Mouse (Mus musculus) liver, embryonic 12.5 days (tissue): ENCODE measurements around the gene 2610528A11Rik. TPM values are rescaled to one million over a fixed set of nuclear protein-coding genes. Genes with fewer than 3 reads are reported as not detected.

Experiments
- ATAC-seq: fragments of 200-750 bp; cut with Nextera tagmentation; 2 replicates; pipeline ENCODE4 v1.8.0; 2017; ENCODE audit warnings: moderate number of reproducible peaks, mild to moderate bottlenecking, moderate library complexity
- H3K27ac ChIP-seq: fragments of 300-500 bp; sonication (generic); 2 replicates; pipeline ENCODE4 v1.5.1; 2016; ENCODE audit warnings: mild to moderate bottlenecking
- H3K27me3 ChIP-seq: fragments of 300-500 bp; sonication (generic); replicated peaks from 2 replicates; pipeline ENCODE4 v1.6.1; 2016; ENCODE audit warnings: mild to moderate bottlenecking, moderate library complexity
- H3K36me3 ChIP-seq: fragments of 300-500 bp; sonication (generic); 2 replicates; pipeline ENCODE4 v1.6.1; 2016; ENCODE audit warnings: mild to moderate bottlenecking, moderate library complexity
- H3K4me1 ChIP-seq: fragments of 300-500 bp; sonication (generic); 2 replicates; pipeline ENCODE4 v1.6.1; 2016
- H3K4me2 ChIP-seq: fragments of 300-500 bp; sonication (generic); 2 replicates; pipeline ENCODE4 v1.6.1; 2016; ENCODE audit warnings: mild to moderate bottlenecking, moderate library complexity
- H3K4me3 ChIP-seq: fragments of 300-500 bp; sonication (generic); 2 replicates; pipeline ENCODE4 v1.5.1; 2016; ENCODE audit warnings: mild to moderate bottlenecking, moderate library complexity
- H3K9ac ChIP-seq: fragments of 300-500 bp; sonication (generic); 2 replicates; pipeline ENCODE4 v1.6.1; 2016; ENCODE audit warnings: mild to moderate bottlenecking, moderate library complexity
- H3K9me3 ChIP-seq: fragments of 300-500 bp; sonication (generic); replicated peaks from 2 replicates; pipeline ENCODE4 v1.6.1; 2016; ENCODE audit warnings: mild to moderate bottlenecking, moderate library complexity
- WGBS: fragments of 180-500 bp; shearing (Covaris S2); methylation state at CpG from one replicate; pipeline ENCODE4 v1.1.7; 2016; ENCODE audit not compliant: insufficient replicate concordance; 5-methylcytosine and 5-hydroxymethylcytosine counted together
- polyA plus RNA-seq: library from polyadenylated mRNA; unstranded; fragments of >200 nt; fragmentation: Nextera tagmentation; extraction: Ambion mirVana; gene quantifications from 2 replicates; pipeline ENCODE4 v1.2.1, GENCODE M21; 2016

The 2610528A11Rik gene
- polyA plus RNA-seq, 1 experiment from 2014 or later, result not detected

DNA sequence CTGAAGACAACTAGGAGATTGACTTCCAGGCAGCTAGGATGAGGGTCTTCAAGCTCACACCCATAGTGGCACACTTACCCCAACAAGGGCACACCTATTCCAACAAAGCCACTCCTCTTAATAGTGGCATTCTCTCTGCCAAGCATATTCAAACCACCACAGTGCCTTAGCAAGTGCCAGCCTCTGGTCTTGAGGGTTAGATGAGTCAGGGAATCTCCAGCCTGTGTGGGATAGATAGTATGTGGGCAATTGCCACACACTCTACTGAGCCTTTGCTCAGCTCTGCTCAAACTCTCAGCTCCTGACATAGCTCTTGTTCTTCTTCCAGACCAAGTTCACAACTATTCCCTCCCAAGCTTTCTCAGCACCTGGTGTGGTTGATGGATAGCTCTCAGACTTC is 2.5 kb downstream of the 2610528A11Rik start:
- no peak overlapping the region for H3K27ac ChIP-seq
- no peaks in the 10 kb centered on the region for H3K27me3 ChIP-seq
- H3K9me3 ChIP-seq, result no peaks in the 10 kb centered on the region
- no peaks in the 10 kb centered on the region for H3K4me1 ChIP-seq
- H3K36me3 ChIP-seq, result no peaks in the 10 kb centered on the region
- no peak for ATAC-seq
- no peak overlapping the region for H3K4me3 ChIP-seq
- no peak overlapping the region for H3K4me2 ChIP-seq
- H3K9ac ChIP-seq, result no peak overlapping the region

DNA sequence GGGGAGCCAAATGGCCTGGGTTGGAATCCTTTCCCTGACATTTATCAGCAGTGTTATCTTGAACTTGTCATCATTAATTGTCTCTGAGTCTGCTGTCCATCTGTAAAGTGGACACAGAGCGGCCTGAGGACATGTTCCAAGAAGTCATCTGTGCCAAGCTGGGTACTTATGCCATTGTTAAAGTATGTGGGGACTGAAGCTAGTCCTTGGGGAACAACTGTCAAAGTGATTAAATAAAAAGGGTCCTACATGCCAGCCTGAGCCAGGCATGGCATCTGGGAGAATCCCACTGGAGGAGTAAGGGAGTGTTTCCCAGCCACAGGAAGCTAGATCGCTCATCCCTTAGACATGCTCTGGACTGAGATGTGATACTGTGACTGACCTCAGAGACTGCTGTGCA is 3.4 kb downstream of the 2610528A11Rik start:
- Histone ChIP-seq H3K4me1 (no peaks in the 10 kb centered on the region), H3K27ac (no peak overlapping the region), H3K9me3 (no peaks in the 10 kb centered on the region), H3K4me3 (no peak overlapping the region), H3K27me3 (no peaks in the 10 kb centered on the region), H3K36me3 (no peaks in the 10 kb centered on the region), H3K9ac (no peak overlapping the region), H3K4me2 (no peak overlapping the region)
- WGBS, result 69% methylated on average over 2 of the region's 2 CpGs
- no peak for ATAC-seq

DNA sequence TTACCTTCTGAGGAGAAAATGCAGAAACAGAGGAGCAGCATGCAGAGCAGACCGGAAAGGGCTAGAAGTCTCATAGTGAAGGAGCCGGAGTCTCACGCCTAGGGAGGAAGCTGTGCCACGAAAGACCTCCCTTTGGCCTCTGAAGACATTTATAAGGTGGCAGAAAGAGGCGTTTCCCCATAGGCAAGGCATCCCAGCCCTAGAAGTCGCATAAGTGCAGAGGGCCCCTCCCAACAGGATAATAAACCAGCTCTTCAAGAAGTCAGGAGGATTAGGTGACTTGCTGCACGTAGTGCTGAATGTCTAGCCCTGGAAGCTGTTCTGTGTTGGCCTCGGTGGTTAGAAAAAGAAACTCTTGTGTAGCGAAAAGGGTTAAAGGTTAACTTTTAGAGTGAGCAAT is 3.8 kb downstream of the 2610528A11Rik start:
- Histone ChIP-seq H3K4me2 (no peak overlapping the region), H3K4me3 (no peak overlapping the region), H3K9ac (no peak overlapping the region), H3K27ac (no peak overlapping the region), H3K36me3 (no peaks in the 10 kb centered on the region), H3K27me3 (no peaks in the 10 kb centered on the region), H3K4me1 (no peaks in the 10 kb centered on the region), H3K9me3 (no peaks in the 10 kb centered on the region)
- no peak for ATAC-seq
- WGBS, result 47% methylated on average over 9 of the region's 9 CpGs

DNA sequence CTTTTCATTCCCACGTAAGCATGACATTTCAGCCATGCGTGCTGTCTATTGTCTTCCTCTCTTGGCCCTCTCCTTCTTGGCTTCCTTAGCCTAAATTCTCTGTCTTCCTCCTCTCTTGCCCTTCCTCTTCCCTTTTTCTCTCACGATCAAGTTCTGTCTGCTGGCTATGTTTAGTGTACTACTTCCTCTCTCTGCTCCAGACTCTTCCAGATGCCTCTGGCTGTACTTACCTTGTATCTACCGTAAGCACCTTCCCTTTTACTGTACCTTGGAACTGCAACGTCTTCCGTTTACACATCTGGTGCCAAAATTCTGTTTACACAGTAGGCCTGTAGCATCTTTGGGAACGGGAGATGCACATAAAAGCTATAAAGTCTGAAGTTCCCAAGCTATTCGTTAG is 4.4 kb downstream of the 2610528A11Rik start:
- no peaks in the 10 kb centered on the region for H3K36me3 ChIP-seq
- 45% methylated on average over 8 of the region's 8 CpGs for WGBS
- H3K27me3 ChIP-seq, result no peaks in the 10 kb centered on the region
- ATAC-seq, result no peak
- H3K9ac ChIP-seq, result no peak overlapping the region
- H3K27ac ChIP-seq, result no peak overlapping the region
- H3K4me3 ChIP-seq, result no peak overlapping the region
- H3K4me2 ChIP-seq, result no peak overlapping the region
- no peaks in the 10 kb centered on the region for H3K4me1 ChIP-seq
- H3K9me3 ChIP-seq, result no peaks in the 10 kb centered on the region

DNA sequence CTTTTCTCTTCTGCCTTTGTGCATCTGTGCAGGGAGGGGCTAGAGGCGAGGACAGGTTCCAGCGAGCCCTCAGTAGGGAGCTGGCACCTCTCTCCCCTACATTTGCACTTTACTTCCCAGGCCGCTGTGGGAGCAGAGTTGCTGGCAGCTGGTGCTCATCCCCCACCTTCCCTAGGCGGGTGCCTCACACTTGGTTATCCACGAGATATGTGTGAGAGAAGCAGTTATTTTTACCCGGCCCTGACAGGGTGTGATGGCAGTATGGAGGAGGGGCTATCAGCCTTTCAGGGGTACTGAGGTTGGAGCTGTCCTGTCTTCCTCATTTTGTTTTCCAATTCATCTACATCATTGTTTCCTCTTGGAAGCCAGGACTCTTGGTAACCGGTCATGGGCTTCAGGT is 8.0 kb downstream of the 2610528A11Rik start:
- no peaks in the 10 kb centered on the region for H3K36me3 ChIP-seq
- no peak overlapping the region for H3K9ac ChIP-seq
- H3K9me3 ChIP-seq, result no peaks in the 10 kb centered on the region
- no peak overlapping the region for H3K4me2 ChIP-seq
- no peaks in the 10 kb centered on the region for H3K4me1 ChIP-seq
- WGBS, result 15% methylated on average over 7 of the region's 7 CpGs
- H3K4me3 ChIP-seq, result no peak overlapping the region
- no peak overlapping the region for H3K27ac ChIP-seq
- ATAC-seq, result no peak; the same call in 1 of the 2 replicates
- H3K27me3 ChIP-seq, result peaks cover 5% of the 10 kb centered on the region; the same call in 1 of the 2 replicates

DNA sequence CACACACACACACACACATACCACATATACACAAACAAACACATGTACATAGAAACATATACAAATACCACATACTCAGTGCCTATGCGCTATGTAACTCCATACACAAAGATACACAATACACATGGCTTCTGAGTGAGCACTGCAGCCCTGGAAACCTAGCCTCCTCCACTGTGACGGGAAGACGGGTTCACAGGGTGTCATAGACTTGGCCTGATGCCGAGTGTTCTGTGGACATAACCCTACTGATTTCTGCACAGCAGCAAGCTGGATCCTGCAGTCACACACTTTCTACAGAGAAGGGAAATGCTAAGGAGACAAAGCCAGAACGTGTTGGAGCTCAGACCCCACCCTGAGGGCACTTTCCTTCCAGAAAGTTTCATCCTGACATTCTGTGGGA is 9.1 kb downstream of the 2610528A11Rik start:
- no peak for ATAC-seq
- Histone ChIP-seq H3K27ac (no peak overlapping the region), H3K9ac (no peak overlapping the region), H3K4me2 (no peak overlapping the region), H3K9me3 (no peaks in the 10 kb centered on the region), H3K27me3 (peaks cover 9% of the 10 kb centered on the region; the same call in 1 of the 2 replicates), H3K4me1 (no peaks in the 10 kb centered on the region), H3K4me3 (no peak overlapping the region), H3K36me3 (no peaks in the 10 kb centered on the region)
- WGBS, result 51% methylated on average over 5 of the region's 5 CpGs

DNA sequence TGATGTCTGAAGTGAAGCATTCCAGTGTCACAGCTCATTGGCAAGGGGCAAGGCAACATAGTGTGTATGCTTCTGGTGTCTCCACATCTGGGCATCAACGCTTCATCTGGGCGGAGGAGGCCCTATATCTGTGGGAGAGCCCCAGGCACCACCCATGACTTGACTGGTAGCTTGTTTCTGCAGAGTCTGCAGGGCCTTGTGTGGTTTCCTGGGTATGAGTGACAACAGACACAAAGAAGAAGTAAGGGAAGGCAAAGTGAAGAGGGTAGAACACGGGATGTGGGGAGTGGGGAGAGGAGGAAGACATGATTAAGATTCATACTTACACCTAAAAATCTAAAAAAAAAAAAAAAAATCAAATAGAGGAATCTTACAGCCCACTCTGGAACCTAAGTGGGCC is 11.3 kb downstream of the 2610528A11Rik start:
- no peak overlapping the region for H3K4me3 ChIP-seq

DNA sequence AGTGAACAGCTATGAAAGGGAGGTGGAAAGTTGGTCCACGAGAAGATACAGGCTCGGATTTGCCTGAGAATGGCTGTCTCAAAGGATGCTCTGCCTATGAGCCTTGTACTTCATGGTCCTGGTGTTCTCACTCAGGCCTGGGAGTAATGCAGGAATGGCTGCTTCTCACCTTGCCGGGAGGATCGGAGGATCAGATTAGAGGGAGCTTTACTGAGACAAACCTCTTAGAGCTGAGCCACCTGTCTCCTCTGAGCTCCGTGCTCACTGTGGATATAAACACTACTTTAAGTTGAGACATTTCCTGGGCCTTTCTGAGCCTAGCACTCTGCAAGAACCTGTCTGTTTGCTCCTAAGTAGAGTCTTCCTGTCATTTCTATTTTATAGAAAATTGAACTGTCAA is 12.3 kb downstream of the 2610528A11Rik start:
- no peaks in the 10 kb centered on the region for H3K36me3 ChIP-seq
- H3K4me1 ChIP-seq, result no peaks in the 10 kb centered on the region
- no peak overlapping the region for H3K27ac ChIP-seq
- no peak overlapping the region for H3K9ac ChIP-seq
- no peaks in the 10 kb centered on the region for H3K9me3 ChIP-seq
- ATAC-seq, result no peak
- no peak overlapping the region for H3K4me3 ChIP-seq
- peaks cover 42% of the 10 kb centered on the region for H3K27me3 ChIP-seq
- WGBS, result 52% methylated on average over 5 of the region's 5 CpGs
- no peak overlapping the region for H3K4me2 ChIP-seq

More for the DNA sequence above, 11.3 kb downstream of the 2610528A11Rik start:
- no peak for ATAC-seq
- H3K4me2 ChIP-seq, result no peak overlapping the region
- no peak overlapping the region for H3K9ac ChIP-seq
- 35% methylated on average over 3 of the region's 3 CpGs for WGBS
- H3K4me1 ChIP-seq, result no peaks in the 10 kb centered on the region
- no peak overlapping the region for H3K27ac ChIP-seq
- no peaks in the 10 kb centered on the region for H3K9me3 ChIP-seq
- no peaks in the 10 kb centered on the region for H3K36me3 ChIP-seq
- H3K27me3 ChIP-seq, result peaks cover 32% of the 10 kb centered on the region

DNA sequence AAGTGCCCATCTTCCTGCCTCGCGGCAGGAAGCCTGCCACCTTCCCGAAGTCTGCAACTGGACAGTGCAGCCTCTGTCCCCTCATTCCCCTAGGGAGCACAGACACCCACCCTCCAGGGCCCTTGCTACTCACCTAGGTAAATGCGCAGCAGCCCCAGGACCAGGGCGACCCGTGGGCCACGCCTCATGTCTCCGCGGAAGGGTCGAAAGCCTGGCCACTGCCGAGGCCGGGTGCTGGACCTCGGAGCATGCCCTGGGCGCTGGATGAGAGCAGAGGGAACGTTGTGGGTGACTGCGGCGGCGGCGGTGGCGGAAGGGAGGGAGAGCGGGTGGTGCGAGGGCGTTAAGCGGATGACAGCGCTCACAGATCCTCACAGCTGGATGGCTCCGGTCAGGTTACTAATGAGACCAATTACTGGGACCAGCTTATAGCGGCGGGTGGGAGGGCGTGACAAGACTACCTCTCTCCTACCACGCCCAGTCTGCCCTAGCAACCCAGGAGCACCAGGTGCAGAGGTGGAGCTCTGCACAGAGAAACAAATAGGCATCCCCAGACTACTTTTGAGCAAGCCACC is 15.8 kb downstream of the 2610528A11Rik start, which contains the start of gene Cdhr1:
Gene Cdhr1 (minus strand): TSS at position 392 of the 575 bp plus-strand sequence.
- no peaks in the 10 kb centered on the region for H3K36me3 ChIP-seq
- no peak within 1 kb of the TSS for H3K27ac ChIP-seq
- no peaks in the 10 kb centered on the region for H3K9me3 ChIP-seq
- H3K27me3 ChIP-seq, result peaks cover 54% of the 10 kb centered on the region
- no peak within 1 kb of the TSS for H3K9ac ChIP-seq
- peak within 1 kb of the TSS; percentile 43 for H3K4me2 ChIP-seq
- H3K4me1 ChIP-seq, result no peaks in the 10 kb centered on the region
- WGBS, result 2% methylated on average over 26 of the region's 30 CpGs
- no peak for ATAC-seq
- H3K4me3 ChIP-seq, result no peak within 1 kb of the TSS; the same call in 1 of the 2 replicates

DNA sequence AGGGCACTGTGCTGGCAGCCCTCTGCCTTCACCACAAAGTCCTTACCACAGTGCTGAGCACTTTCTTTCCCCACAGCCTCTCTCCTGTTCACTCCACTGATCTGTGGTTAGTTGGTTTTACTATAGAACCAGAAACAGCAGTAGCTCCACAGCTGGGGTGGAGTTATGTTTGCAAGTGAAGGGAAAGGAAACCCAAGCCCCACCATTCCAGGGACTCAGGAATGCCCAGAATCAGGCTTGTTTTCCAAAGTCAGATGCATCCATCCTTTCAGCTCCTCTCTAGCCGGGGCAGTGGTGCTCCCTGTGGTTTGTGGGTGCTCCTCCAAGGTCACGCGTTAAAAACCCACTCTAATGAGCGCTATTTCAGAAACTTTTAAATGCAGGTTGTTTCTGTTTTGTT is 18.3 kb downstream of the 2610528A11Rik start:
- H3K27ac ChIP-seq, result no peak overlapping the region
- no peak overlapping the region for H3K4me2 ChIP-seq
- H3K27me3 ChIP-seq, result peaks cover 46% of the 10 kb centered on the region

DNA sequence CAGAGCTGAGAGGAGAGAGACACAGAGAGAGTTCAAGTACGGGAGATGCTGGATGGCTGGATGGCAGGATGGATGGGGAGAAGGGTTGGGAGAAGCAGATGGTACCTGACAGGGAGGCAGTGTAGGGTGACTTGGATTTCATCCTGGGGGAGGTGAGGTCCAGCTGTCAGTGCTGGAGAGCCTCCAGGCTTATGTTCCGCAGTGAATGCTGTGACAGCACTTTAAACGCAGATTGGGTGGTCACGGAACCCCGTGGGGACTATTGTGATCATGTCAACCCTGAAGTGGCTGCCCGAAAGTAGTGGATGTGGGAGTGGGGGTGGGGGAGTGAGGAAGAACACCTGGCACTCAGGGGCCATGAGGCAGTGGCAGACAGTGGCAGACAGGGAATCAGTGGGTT is 19.4 kb downstream of the 2610528A11Rik start:
- Histone ChIP-seq H3K4me1 (no peaks in the 10 kb centered on the region), H3K4me2 (no peak overlapping the region), H3K27me3 (peaks cover 41% of the 10 kb centered on the region), H3K9me3 (no peaks in the 10 kb centered on the region), H3K27ac (no peak overlapping the region), H3K9ac (no peak overlapping the region), H3K4me3 (no peak overlapping the region), H3K36me3 (no peaks in the 10 kb centered on the region)
- ATAC-seq, result no peak
- 70% methylated on average over 6 of the region's 6 CpGs for WGBS

More for the DNA sequence above, 18.3 kb downstream of the 2610528A11Rik start:
- 67% methylated on average over 4 of the region's 4 CpGs for WGBS
- no peak overlapping the region for H3K9ac ChIP-seq
- H3K36me3 ChIP-seq, result no peaks in the 10 kb centered on the region
- H3K4me1 ChIP-seq, result no peaks in the 10 kb centered on the region
- no peak for ATAC-seq
- H3K9me3 ChIP-seq, result no peaks in the 10 kb centered on the region
- no peak overlapping the region for H3K4me3 ChIP-seq

DNA sequence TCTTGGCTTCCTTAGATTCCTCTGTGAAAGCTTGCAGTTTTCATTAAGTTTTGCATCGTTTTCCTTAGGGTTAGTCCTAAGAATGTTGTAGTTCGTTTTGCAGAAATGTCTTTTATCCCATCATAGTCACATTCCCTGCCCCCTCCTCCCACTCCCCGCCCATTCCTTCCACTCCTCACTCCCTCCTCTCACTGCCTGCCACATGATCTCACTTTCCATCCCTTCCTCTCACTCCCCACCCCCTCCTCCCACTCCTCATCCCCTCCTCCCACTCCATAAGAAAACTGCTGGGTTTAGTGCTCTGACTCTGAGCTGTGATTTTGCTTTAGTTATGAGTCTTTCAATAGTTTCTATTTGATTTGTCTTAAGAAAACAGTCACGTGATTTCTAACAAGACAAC is 30.1 kb downstream of the 2610528A11Rik start:
- Histone ChIP-seq H3K4me3 (no peak overlapping the region), H3K4me2 (no peak overlapping the region), H3K36me3 (no peaks in the 10 kb centered on the region), H3K27ac (no peak overlapping the region), H3K4me1 (no peaks in the 10 kb centered on the region), H3K9ac (no peak overlapping the region), H3K9me3 (no peaks in the 10 kb centered on the region), H3K27me3 (no peaks in the 10 kb centered on the region)
- 24% methylated on average over 4 of the region's 4 CpGs for WGBS
- ATAC-seq, result no peak

DNA sequence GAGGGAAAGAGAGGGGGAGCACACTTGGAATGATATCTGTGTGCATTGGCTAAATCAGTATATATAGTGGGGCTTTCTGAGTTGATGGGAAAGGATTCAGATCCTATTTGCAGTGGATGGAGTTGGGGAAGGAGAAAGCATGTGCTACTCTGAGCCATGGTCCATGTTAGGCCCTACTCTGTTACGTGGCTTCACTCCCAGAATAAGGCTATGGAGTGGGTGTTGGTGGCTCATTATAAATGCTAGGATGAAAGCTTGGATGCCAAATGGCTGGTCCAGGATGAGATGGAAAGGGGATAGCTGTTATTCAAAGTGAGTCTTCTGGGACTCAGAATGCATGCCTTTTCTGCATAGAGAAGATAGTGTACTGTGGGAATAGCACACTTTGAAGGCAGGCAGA is 33.1 kb downstream of the 2610528A11Rik start:
- H3K36me3 ChIP-seq, result no peaks in the 10 kb centered on the region
- H3K9ac ChIP-seq, result no peak overlapping the region
- no peaks in the 10 kb centered on the region for H3K27me3 ChIP-seq
- WGBS, result 58% methylated on average over 1 of the region's 1 CpGs
- H3K4me2 ChIP-seq, result no peak overlapping the region
- no peak overlapping the region for H3K27ac ChIP-seq
- H3K4me3 ChIP-seq, result no peak overlapping the region
- no peak for ATAC-seq
- H3K9me3 ChIP-seq, result no peaks in the 10 kb centered on the region
- H3K4me1 ChIP-seq, result no peaks in the 10 kb centered on the region
